Mouse (Mus musculus): ENCODE data around the gene Gpc3.

GRCm38 (mm10) chrX:52533766-52534165 is 80.0 kb downstream of the Gpc3 start:
- TF ChIP-seq ZC3H11A (IDR thresholded peaks at IDR 0.05; ENCODE audit: borderline replicate concordance, low read depth, low read length) (no peak), ZNF384 (IDR thresholded peaks at IDR 0.05; ENCODE audit: low read depth, low read length) (no peak)
